Mouse (Mus musculus) thymus, adult 2 months (tissue): ENCODE data around the gene Acvr1b.

ENCODE experiments used
- CTCF ChIP-seq: fragments of 200-500 bp; IDR thresholded peaks from 2 replicates; pipeline ENCODE4 v1.5.1; 2012; ENCODE audit warnings: mild to moderate bottlenecking, control low read depth, low read length, moderate library complexity, borderline replicate concordance; ENCODE audit not compliant: control insufficient read depth, poor library complexity, insufficient read depth; ENCODE audit errors: extremely low read depth
- POLR2A ChIP-seq: fragments of 200-500 bp; IDR thresholded peaks from 2 replicates; pipeline ENCODE4 v1.6.1; 2012; ENCODE audit warnings: mild to moderate bottlenecking, low read length, control low read depth, moderate library complexity; ENCODE audit not compliant: control insufficient read depth, poor library complexity, insufficient read depth; ENCODE audit errors: extremely low read depth

GRCm38 (mm10) chr15:101172016-101172415, 1.9 kb upstream of the Acvr1b start:
- no peak for TF ChIP-seq CTCF
- TF ChIP-seq POLR2A = no peak
